Mouse (Mus musculus) ovary, adult 18-20 months (tissue): ENCODE measurements around the gene Olfr1459.

Experiments used
- DNase-seq: peaks from one replicate; pipeline ENCODE4 v3.0.0; 2022; ENCODE audit warnings: low spot score, mixed read lengths

The Olfr1459 gene

DNA sequence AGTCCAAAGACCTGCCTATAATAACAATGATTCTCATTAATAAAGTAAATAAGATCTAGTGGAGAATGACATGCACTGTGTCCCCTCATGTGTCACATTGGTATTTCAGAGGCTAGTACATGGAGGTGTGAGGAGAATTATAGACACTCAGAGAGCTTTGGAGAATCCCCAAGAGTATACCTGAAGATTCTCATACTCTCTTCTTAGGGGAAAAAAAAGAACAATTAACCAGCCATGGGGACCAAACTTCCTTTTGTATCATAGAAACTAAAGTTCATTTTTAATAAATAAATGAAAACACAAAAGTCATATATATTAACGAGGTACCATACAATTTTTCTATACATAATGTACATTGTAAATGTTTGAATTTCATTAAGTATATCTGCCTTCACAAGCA, at the start of gene Olfr1459:
TSS of gene Olfr1459 (minus strand) at position 101 of the 400 bp plus-strand sequence.
- DNase-seq: no peak

- DNase-seq: no peak
These were observed 36.1 kb upstream of the Olfr1459 start, which contains the start of gene Olfr1462 for GRCm38 (mm10) chr19:13185434-13185833. Gene Olfr1462, plus strand, starts transcription at chr19:13185734.

DNA sequence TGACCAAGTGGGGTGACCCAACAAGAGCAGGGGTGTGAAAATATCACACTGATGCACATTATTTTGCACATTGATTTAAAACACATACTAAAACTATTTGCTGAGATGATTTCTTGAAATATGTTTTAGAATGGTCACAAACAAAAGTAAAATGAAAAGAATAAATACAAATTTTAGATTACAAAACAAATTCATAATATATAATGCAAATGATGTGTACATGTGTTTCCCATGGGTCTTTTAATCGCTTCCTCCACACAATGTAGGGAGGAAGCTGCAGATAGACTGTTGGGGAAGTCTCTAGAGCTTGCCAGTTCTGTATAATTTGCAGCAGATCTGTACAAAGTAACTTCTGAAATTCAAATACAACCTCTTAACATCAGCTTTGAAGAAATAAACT, 13.4 kb upstream of the Olfr1459 start, which contains the start of gene Olfr1461:
TSS of gene Olfr1461 (plus strand) at position 301 of the 400 bp plus-strand sequence.
- DNase-seq: no peak

DNA sequence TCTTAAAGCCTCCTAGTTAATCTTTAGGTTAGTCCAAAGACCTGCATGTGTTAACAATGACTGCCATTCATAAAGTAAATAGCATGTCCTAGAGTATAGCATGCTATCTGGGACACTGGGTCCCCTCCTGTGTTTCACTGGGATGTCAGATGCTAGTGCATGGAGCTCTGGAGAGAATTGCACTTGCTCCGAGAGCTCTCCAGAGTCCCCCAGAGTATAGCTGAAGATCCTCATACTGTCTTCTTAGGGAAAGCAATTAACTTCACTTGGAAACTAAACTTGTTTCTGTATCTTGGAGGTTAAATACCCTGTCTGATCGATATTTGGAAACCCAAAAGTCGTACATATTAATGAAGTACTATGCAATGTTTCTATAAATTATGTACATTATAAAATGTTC, 42.7 kb downstream of the Olfr1459 start, which contains the start of gene Olfr1458:
TSS of gene Olfr1458 (minus strand) at position 101 of the 400 bp plus-strand sequence.
- DNase-seq: no peak

GRCm38 (mm10) chr19:13097791-13098190, 51.6 kb downstream of the Olfr1459 start, which contains the start of gene Olfr1457:
Gene Olfr1457, minus strand, starts transcription at chr19:13097891.
- DNase-seq: no peak

- DNase-seq: no peak
These were observed 55.4 kb downstream of the Olfr1459 start for GRCm38 (mm10) chr19:13093908-13094307.
